Mouse (Mus musculus): ENCODE data around the gene Hist2h3b.

DNA sequence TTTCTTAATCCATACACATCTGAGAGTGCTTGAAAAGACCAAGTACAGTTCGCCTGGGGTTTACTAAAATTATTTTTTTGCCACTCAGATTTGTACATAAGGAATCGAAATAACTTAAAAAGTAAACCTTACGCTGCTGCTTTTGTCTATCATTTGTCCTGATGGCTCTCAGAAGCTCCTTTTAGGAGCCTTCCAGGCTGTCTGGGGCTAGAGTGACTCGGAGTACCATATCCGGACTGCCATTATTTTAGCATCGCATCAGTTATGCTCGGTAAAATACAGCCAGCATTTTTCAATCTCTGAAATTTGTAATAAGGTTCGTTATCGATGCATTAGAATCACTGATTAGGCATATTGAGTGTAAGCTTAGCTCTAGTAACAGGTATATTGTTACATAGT is 27.7 kb upstream of the Hist2h3b start:
- TF ChIP-seq POLR2A (IDR thresholded peaks at IDR 0.05; ENCODE audit: low read depth, low read length), result no peak
- no peak for TF ChIP-seq ZMIZ1 (IDR thresholded peaks at IDR 0.05; ENCODE audit: low read depth, low read length)
- TF ChIP-seq CHD1 (IDR thresholded peaks at IDR 0.05; ENCODE audit: low read depth, low read length), result no peak
- TF ChIP-seq JUND (conservative IDR thresholded peaks at IDR 0.05; ENCODE audit: low read depth, low read length), result no peak
- no peak for TF ChIP-seq CTCF (conservative IDR thresholded peaks at IDR 0.05 in 1 of 2, IDR thresholded peaks at IDR 0.05 in 1 of 2; ENCODE audit: low read depth in 2 of 2, low read length in 2 of 2)
- no peak for TF ChIP-seq TBP (conservative IDR thresholded peaks at IDR 0.05; ENCODE audit: low read depth, low read length)

All from CH12.LX (cell line).